Mouse (Mus musculus): Measurements from ENCODE around the gene Kdf1.

The Kdf1 gene

DNA sequence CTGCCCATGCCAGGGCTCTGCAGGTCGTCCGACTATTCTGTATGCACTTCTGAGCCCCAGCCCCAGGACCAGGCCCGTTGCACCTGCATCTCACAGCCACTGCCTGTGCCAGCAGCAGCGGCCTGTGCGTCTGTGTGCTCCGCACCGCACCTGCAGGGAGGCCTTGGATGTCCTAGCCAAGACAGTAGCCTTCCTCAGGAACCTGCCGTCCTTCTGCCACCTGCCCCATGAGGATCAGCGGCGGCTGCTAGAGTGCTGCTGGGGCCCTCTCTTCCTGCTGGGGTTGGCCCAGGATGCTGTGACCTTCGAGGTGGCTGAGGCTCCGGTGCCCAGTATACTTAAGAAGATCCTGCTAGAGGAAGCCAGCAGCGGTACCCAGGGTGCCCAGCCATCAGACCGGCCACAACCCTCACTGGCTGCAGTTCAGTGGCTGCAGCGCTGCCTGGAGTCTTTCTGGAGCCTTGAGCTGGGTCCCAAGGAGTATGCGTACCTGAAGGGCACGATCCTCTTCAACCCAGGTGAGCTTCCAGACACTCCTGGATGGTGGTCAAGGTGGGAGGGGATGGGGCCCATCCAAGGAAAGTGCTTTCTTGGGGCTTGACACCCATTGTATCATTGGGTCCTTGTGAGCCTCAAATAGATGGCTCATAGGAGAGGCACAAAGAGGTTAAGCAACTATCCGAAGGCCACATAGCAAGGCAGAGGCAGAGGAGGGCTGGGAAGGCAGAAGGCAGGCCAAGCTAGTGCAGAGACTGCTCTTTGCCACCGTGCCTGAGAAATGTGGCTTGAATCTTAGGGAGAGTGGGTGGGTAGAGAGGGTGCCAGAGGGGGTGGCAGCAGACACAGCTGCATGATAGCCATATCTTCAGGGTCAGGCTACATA is 34.9 kb downstream of the Kdf1 start:
- DNase-seq = peak; percentile 94

DNA sequence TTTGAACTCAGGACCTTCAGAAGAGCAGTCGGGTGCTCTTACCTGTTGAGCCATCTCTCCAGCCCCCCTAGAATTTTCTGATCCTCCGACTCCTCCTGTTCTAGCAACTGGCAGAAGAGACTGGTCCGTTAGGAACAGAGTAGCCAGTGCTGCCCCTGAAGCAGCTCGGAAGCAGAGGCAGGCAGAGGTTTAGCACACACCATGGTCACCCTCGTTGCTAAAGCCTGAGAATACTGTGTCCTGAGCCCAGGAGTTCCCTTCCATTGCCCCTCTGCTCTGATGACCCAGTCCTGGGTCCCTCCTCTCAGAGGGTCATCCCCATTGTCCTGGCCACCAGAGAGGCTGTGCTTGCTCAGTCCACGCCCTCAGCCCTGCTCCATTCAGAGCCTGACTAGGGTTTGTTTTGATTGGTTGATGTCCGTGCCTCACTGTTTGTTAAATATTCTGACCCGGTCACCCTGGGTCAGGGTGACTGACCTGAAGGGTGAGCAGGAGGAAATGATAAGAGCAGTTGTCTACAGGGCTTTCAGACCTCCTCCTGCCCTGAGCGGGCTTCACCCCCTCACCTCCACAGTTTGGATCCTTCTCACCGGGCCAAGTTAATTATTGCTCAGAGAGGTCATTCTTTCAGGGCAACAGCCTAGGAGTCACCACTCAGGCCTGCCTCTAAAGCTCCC is 38.4 kb downstream of the Kdf1 start:
- no peak for DNase-seq

DNA sequence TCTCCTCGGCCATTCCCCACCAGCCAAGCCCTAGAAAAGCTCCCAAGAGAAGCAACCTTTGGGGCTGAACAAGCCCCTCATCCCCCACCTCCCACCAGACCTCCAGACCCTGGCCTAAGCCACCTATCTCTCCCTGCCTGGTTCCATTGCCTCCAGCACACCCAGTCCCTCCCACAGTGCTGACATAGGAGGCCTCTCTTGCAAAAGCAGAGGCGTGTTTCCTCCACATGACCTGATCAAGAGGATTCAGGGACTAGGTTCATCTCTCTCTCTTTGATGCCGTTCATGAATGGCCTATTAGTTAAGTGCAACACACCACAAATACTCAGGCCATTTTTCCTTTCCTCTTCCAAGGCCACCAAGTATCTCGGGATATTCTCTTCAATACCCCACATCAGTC is 41.1 kb downstream of the Kdf1 start:
- DNase-seq = no peak

DNA sequence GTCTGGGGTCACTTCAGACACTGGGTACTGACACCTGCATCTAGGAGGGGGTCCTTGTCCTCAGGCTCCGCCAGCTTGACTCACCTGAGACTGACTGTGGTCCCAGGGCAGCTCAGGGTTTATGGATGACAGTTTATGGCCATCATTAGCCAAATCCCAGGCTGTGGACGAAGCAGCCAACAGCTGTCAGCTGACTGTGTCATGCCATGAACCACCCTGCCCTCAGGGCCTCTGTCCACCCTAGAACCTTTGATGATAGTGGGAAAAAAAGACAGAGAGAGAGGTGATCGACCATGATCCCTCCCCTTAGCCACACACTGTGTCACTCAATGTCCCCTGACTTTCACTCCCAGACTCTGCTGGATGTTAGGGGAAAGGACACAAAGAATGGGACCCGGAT is 42.9 kb downstream of the Kdf1 start:
- DNase-seq = no peak

DNA sequence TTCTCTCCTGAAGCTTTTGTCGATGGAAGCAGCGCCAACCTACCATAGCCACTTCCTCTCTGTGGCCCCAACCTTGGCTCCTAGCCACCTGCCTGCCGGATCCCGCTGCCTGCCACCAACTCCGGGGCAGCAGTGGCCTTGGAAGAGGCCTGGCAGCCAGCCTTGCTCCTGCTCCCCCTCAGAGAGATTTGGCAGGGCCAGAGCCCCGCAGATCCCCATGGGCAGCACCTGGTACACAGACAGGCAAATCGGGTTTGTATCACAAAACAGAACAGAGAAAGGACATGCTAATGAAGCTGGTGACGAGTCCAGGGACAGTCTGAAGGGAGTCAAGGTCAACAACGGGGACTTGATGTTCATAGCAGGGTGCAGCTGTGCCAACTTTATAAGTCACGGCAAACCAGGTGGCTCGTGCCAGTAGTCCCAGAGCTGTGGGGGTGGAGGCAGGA is 44.4 kb downstream of the Kdf1 start:
- peak; percentile 98 for DNase-seq

DNA sequence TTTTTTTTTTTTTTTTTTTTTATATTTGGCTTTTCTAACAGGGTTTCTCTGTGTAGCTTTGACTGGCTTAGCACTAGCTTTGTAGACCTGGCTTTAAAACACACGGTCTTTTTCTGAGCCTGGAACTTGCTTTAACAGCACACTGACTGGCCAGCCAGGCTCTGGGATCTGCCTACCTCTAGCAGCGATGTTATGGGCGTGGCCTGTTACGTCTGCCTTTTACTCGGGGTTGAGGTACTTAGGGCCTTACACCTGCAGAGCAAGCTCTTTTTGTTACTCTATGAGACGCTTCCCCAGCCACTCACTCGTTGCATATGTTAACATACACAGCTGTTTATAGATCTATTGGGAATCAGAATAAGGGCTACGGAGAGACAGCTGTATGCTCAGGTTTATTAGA is 48.5 kb downstream of the Kdf1 start:
- no peak for DNase-seq

DNA sequence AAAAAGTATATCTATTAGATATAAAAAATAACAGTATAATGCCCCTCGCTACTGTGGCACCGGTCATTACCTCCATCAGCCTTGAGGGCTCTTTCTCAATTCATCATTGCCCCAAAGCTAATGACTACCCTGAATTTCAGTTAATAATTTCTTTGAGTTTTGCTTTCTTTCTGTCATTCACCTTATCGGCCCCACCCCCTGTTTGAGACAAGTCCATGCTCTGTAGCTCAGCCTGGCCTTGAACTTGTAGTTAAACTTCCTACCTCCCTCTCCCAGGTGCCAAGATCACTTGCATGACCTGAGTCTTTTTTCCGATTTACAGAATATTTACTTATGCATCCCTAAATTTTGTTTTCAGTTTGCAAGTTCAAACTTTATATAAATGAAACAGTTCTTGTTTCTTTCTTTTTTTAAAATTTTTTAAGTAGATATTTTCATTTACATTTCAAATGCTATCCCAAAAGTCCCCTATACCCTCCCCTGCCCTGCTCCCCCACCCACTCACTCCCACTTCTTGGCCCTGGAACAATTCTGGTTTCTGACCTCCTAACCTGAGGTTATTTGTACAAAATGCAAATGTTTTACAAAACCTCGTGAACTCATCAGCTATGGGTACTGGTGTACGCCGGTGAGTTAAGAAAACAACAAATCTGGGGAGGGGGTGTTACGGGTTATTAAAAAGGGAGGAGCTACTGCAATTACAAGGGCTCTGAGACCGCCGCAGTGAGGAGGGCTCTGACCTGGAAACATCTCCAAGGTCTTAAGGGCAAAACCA is 50.7 kb downstream of the Kdf1 start:
- DNase-seq = no peak

DNA sequence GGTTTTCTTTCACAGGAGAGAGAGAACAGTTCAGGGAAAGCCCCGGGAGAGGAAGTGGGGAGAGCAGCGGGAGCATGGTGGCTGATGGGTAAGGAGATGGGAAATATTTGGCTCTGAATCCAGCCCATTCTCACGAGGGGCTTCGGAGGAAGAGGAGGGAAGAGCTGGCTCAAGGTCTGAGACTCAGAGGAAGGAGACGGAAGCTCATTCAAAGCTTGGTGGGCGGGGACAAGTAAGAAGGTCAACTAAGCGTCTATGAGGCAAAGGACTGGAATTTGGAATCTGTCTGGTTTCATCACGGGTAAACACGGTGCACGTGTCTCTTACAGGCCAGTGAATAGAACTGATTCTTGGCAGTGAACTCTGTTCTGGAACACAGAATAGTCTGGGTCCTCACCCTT is 51.3 kb downstream of the Kdf1 start:
- peak; percentile 82 for DNase-seq

DNA sequence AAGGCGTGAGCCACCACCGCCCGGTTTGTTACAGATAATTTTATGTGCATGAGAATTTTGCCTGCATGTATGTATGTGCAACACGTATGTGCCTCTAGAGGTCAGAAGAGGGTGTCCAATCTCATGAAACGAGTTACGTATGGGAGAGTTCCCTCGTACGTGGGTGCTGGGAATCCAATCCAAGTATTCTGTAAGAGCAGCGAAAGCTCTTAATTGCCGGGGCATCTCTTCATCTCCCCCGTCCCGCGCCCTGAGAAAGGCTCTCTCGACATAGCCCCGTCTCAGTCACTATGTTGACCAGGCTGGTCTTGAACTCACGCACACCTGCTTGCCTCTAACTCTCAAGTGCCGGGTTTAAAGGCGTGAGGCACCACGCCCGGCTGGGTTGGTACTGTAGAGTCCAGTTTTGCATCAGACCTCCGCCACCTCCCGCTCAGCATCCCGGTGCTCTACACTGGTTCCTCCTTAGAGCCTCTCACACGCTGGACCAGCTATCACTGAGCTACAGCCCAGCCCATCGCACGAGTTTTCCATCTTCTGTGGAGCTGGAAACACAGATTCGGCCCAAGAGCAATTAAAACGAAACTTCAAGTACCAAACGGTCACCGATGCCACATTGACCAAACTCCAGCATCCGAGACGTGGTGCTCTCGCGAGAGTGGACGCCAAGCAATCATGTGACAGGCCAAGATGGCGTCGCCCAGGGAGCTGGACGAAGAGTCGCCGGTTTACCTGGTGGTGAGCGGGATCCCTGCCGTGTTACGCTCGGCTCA is 55.5 kb downstream of the Kdf1 start, which contains the start of gene Gpatch3:
Gene Gpatch3 (plus strand): TSS at position 676 of the 773 bp plus-strand sequence.
- peak; percentile 99 for DNase-seq

DNA sequence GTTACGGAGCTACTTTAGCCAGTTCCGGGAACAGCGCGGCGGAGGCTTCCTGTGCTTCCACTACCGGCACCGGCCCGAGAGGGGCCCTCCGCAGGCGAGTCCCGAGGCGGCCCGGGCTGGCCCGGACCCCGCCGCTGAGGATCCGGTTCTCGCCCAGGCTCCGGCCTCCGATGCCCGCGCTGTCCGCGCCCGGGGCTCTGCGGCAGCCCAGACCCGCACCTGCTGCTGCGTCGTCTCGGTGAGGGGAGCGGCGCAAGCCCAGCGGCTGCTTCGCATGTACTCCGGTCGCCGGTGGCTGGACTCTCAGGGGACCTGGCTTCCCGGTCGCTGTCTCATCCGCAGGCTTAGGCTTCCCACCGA is 56.1 kb downstream of the Kdf1 start:
- no peak for DNase-seq

DNA sequence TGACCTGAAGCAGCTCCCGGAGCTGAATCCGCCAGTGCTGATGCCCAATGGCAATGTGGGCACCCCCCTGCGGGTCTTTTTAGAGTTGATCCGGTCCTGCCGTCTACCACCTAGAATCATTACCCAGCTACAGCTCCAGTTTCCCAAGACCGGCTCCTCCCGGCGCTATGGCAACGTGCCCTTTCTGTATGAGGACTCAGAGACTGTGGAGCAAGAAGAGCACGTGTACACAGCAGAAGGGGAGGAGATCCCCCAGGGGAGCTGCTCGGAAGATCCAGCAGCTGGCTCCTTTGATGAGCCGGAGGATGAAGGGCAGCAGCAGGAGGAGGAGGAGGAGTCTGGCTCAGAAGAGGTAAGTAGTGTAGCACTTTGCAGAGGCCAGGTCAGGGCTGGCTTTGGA is 59.2 kb downstream of the Kdf1 start:
- peak; percentile 87 for DNase-seq

All from heart, adult 11 months (tissue).